Mouse (Mus musculus): ENCODE data around the gene Itga6. TPM values are rescaled to one million over a fixed set of nuclear protein-coding genes. Genes with fewer than 3 reads are reported as not detected.
"Not testable (repeated sequence)": the region's sequence is repeated elsewhere in the genome, so short reads cannot be mapped to it uniquely, and the experiment has no call there.

Itga6 gene
- total RNA-seq, 2 experiments from 2014 or later, result 25.5 to 27.6 TPM

- DNase-seq (ENCODE audit: low spot score in 2 of 2), result peak; percentile 27 to 43
These were observed 71.1 kb downstream of the Itga6 start for GRCm38 (mm10) chr2:71816391-71817041.

GRCm38 (mm10) chr2:71824146-71824545, 78.7 kb downstream of the Itga6 start:
- no peak for DNase-seq (ENCODE audit: low spot score in 2 of 2)

More at GRCm38 (mm10) chr2:71816391-71817041, 71.1 kb downstream of the Itga6 start:
- intact Hi-C loops (cut with DNase I), result loop anchor here (1.0 to 10.0 kb wide), 3 partner anchors 218 to 562 kb away; no protein-coding TSS in a partner anchor

GRCm38 (mm10) chr2:71827711-71828110, 82.3 kb downstream of the Itga6 start:
- intact Hi-C loops (cut with DNase I), result no loop called here
- DNase-seq (ENCODE audit: low spot score in 2 of 2), result no peak

More at GRCm38 (mm10) chr2:71824146-71824545, 78.7 kb downstream of the Itga6 start:
- intact Hi-C loops (cut with DNase I), result no loop called here

GRCm38 (mm10) chr2:71828928-71829327, 83.5 kb downstream of the Itga6 start:
- DNase-seq (ENCODE audit: low spot score in 2 of 2), result no peak
- intact Hi-C loops (cut with DNase I), result no loop called here

- no peak for DNase-seq (ENCODE audit: low spot score in 2 of 2)
- intact Hi-C loops (cut with DNase I), result no loop called here
These were observed 88.2 kb downstream of the Itga6 start for GRCm38 (mm10) chr2:71833626-71834025.

- DNase-seq (ENCODE audit: low spot score in 2 of 2), result no peak
- intact Hi-C loops (cut with DNase I), result no loop called here
These were observed 89.0 kb downstream of the Itga6 start for GRCm38 (mm10) chr2:71834371-71834770.

GRCm38 (mm10) chr2:71835556-71835955, 90.1 kb downstream of the Itga6 start:
- DNase-seq (ENCODE audit: low spot score in 2 of 2), result no peak
- intact Hi-C loops (cut with DNase I), result no loop called here

GRCm38 (mm10) chr2:71836232-71836631, 90.8 kb downstream of the Itga6 start:
- intact Hi-C loops (cut with DNase I), result no loop called here
- no peak for DNase-seq (ENCODE audit: low spot score in 2 of 2)

GRCm38 (mm10) chr2:71837261-71837660, 91.8 kb downstream of the Itga6 start:
- no peak for DNase-seq (ENCODE audit: low spot score in 2 of 2)
- intact Hi-C loops (cut with DNase I), result no loop called here

- peak; percentile 65 to 74 for DNase-seq (ENCODE audit: low spot score in 2 of 2)
- intact Hi-C loops (cut with DNase I), result no loop called here
These were observed 92.4 kb downstream of the Itga6 start for GRCm38 (mm10) chr2:71837791-71838190.

GRCm38 (mm10) chr2:71843316-71843715, 97.9 kb downstream of the Itga6 start:
- intact Hi-C loops (cut with DNase I), result no loop called here
- DNase-seq (ENCODE audit: low spot score in 2 of 2), result no peak

- intact Hi-C loops (cut with DNase I), result no loop called here
- DNase-seq (ENCODE audit: low spot score in 2 of 2), result no peak
These were observed 99.5 kb downstream of the Itga6 start for GRCm38 (mm10) chr2:71844906-71845305.

- peak; percentile 49 to 70 for DNase-seq (ENCODE audit: low spot score in 2 of 2)
- intact Hi-C loops (cut with DNase I), result not testable (repeated sequence)
These were observed 106.7 kb downstream of the Itga6 start for GRCm38 (mm10) chr2:71852161-71852560.

GRCm38 (mm10) chr2:71855076-71855475, 109.7 kb downstream of the Itga6 start:
- no peak for DNase-seq (ENCODE audit: low spot score in 2 of 2)
- intact Hi-C loops (cut with DNase I), result no loop called here

GRCm38 (mm10) chr2:71863531-71864173, 118.2 kb downstream of the Itga6 start:
- intact Hi-C loops (cut with DNase I), result no loop called here
- DNase-seq (ENCODE audit: low spot score in 2 of 2), result peak; percentile 20 to 65

- DNase-seq (ENCODE audit: low spot score in 2 of 2), result peak; percentile 68 to 95
- intact Hi-C loops (cut with DNase I), result no loop called here
These were observed 119.6 kb downstream of the Itga6 start for GRCm38 (mm10) chr2:71865022-71865421.

- intact Hi-C loops (cut with DNase I), result no loop called here
- DNase-seq (ENCODE audit: low spot score in 2 of 2), result no peak
These were observed 120.5 kb downstream of the Itga6 start for GRCm38 (mm10) chr2:71865935-71866334.

- intact Hi-C loops (cut with DNase I), result no loop called here
These were observed 121.1 kb downstream of the Itga6 start for GRCm38 (mm10) chr2:71866565-71866964.

GRCm38 (mm10) chr2:71867019-71867418, 121.6 kb downstream of the Itga6 start:
- intact Hi-C loops (cut with DNase I), result no loop called here
- no peak for DNase-seq (ENCODE audit: low spot score in 2 of 2)

More at GRCm38 (mm10) chr2:71866565-71866964, 121.1 kb downstream of the Itga6 start:
- no peak for DNase-seq (ENCODE audit: low spot score in 2 of 2)

GRCm38 (mm10) chr2:71867480-71867879, 122.1 kb downstream of the Itga6 start:
- intact Hi-C loops (cut with DNase I), result no loop called here

GRCm38 (mm10) chr2:71868256-71868655, 122.8 kb downstream of the Itga6 start:
- intact Hi-C loops (cut with DNase I), result no loop called here
- DNase-seq (ENCODE audit: low spot score in 2 of 2), result no peak

More at GRCm38 (mm10) chr2:71867480-71867879, 122.1 kb downstream of the Itga6 start:
- peak in 1 of 2 experiments; percentile 11 for DNase-seq (ENCODE audit: low spot score in 2 of 2)

Measured in left cerebral cortex, postnatal 25 days (tissue).